Mouse (Mus musculus) liver, embryonic 16.5 days (tissue): Measurements from ENCODE around the gene Gpsm1. TPM values are rescaled to one million over a fixed set of nuclear protein-coding genes. Genes with fewer than 3 reads are reported as not detected.

ENCODE experiments used
- ATAC-seq: fragments of 200-750 bp; cut with Nextera tagmentation; 2 replicates; pipeline ENCODE4 v1.8.0; 2017; ENCODE audit warnings: low read depth, mild to moderate bottlenecking, moderate number of reproducible peaks, moderate library complexity
- H3K27ac ChIP-seq: fragments of 300-500 bp; sonication (generic); 2 replicates; pipeline ENCODE4 v1.5.1; 2014; ENCODE audit warnings: mild to moderate bottlenecking, low read length
- H3K27me3 ChIP-seq: fragments of 300-500 bp; sonication (generic); 2 replicates; pipeline ENCODE4 v1.6.1; 2014; ENCODE audit warnings: low read depth, low read length, mixed read lengths; ENCODE audit not compliant: control insufficient read depth, insufficient read depth
- H3K36me3 ChIP-seq: fragments of 300-500 bp; sonication (generic); 2 replicates; pipeline ENCODE4 v1.6.1; 2014; ENCODE audit warnings: mild to moderate bottlenecking; ENCODE audit not compliant: control insufficient read depth, insufficient read depth
- H3K4me1 ChIP-seq: fragments of 300-500 bp; sonication (generic); 2 replicates; pipeline ENCODE4 v1.6.1; 2014; ENCODE audit warnings: low read depth, low read length, mixed read lengths; ENCODE audit not compliant: control insufficient read depth
- H3K4me2 ChIP-seq: fragments of 300-500 bp; sonication (generic); 2 replicates; pipeline ENCODE4 v1.6.1; 2014; ENCODE audit warnings: low read depth, low read length, mixed read lengths
- H3K4me3 ChIP-seq: fragments of 300-500 bp; sonication (generic); 2 replicates; pipeline ENCODE4 v1.5.1; 2014; ENCODE audit warnings: low read depth, mild to moderate bottlenecking, low read length
- H3K9ac ChIP-seq: fragments of 300-500 bp; sonication (generic); 2 replicates; pipeline ENCODE4 v1.6.1; 2014; ENCODE audit warnings: low read depth, low read length
- H3K9me3 ChIP-seq: fragments of 300-500 bp; sonication (generic); replicated peaks from 2 replicates; pipeline ENCODE4 v1.6.1; 2016; ENCODE audit warnings: low read length; ENCODE audit not compliant: control insufficient read depth
- WGBS: fragments of 180-500 bp; shearing (Covaris S2); extraction: QIAGEN DNeasy Blood & Tissue Kit; methylation state at CpG from one replicate; pipeline ENCODE4 v1.1.7; 2014; ENCODE audit not compliant: insufficient replicate concordance; 5-methylcytosine and 5-hydroxymethylcytosine counted together
- polyA plus RNA-seq: library from polyadenylated mRNA; unstranded; fragments of >200 nt; fragmentation: Nextera tagmentation; extraction: Ambion mirVana; gene quantifications from 2 replicates; pipeline ENCODE4 v1.2.1, GENCODE M21; 2015

Gpsm1 gene
- polyA plus RNA-seq, 1 experiment from 2014 or later = 3.0 TPM

DNA sequence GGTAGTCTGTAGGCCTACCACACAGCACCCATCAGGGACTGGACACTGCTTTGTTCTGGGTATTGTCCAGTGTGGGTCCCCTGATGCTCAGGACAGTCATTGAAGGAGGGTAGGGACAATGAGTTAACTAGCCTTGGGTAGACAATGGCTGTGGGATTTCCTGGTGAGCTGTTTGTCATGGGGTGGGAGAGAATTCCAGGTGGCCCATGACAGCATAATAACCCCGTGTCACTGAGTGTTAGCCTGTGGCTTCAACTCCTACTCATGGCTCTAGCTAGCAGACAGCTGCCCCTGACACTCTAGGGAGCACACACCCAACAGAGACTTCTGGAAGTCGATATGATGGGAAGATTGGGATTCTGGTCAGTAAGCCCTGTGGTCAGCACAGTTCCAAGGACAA is 20.9 kb upstream of the Gpsm1 start, which contains the start of gene Ccdc187:
Gene Ccdc187 (minus strand): TSS at position 101 of the 400 bp plus-strand sequence.
- WGBS = 43% methylated on average over 2 of the region's 2 CpGs
- no peaks in the 10 kb centered on the region; the same call in 1 of the 2 replicates for H3K27me3 ChIP-seq
- no peaks in the 10 kb centered on the region for H3K4me1 ChIP-seq
- no peak for ATAC-seq
- no peak within 1 kb of the TSS for H3K27ac ChIP-seq
- no peak within 1 kb of the TSS for H3K4me2 ChIP-seq
- H3K9me3 ChIP-seq = no peaks in the 10 kb centered on the region
- no peak within 1 kb of the TSS for H3K9ac ChIP-seq
- H3K36me3 ChIP-seq = no peaks in the 10 kb centered on the region
- no peak within 1 kb of the TSS for H3K4me3 ChIP-seq

DNA sequence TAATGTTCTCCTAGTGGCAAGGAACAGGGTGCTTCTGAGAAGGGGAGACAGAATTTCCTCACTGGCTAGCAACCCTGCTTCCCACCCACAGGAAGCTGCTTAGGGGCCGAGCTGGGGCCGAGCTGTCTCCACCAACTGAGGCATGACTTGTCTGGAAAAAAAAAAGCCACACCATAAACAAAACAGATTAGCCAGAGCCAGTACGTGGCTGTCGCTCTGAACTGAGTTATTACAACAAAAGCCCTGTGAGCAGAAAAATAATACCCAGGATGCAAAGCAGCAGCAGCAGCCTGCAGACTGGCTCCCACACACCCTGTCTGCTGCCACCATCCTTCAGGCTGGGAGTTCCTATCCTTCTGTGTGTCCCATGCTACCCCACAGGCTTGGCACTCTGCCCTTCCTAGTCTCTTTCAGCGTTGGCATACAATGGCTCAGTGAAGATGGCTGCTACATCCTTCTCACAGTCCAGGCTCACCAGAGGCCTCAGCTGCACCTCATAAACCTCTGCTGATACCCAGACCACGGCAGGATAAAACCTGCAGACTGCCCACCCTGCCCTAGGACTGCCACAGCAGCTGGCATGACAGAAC is 18.6 kb upstream of the Gpsm1 start:
- Histone ChIP-seq H3K27ac (no peak overlapping the region), H3K4me3 (no peak overlapping the region), H3K4me1 (no peaks in the 10 kb centered on the region), H3K4me2 (no peak overlapping the region), H3K27me3 (no peaks in the 10 kb centered on the region; the same call in 1 of the 2 replicates), H3K9me3 (no peaks in the 10 kb centered on the region), H3K9ac (no peak overlapping the region), H3K36me3 (no peaks in the 10 kb centered on the region)
- 19% methylated on average over 6 of the region's 6 CpGs for WGBS
- ATAC-seq = no peak

- no peaks in the 10 kb centered on the region; the same call in 1 of the 2 replicates for H3K27me3 ChIP-seq
- H3K4me1 ChIP-seq = no peaks in the 10 kb centered on the region
- H3K9me3 ChIP-seq = no peaks in the 10 kb centered on the region
- H3K4me2 ChIP-seq = no peak overlapping the region
- no peaks in the 10 kb centered on the region for H3K36me3 ChIP-seq
- 2% methylated on average over 10 of the region's 10 CpGs for WGBS
- no peak overlapping the region for H3K9ac ChIP-seq
- no peak overlapping the region for H3K27ac ChIP-seq
- peak; percentile 50 for ATAC-seq
- no peak overlapping the region for H3K4me3 ChIP-seq
These were observed 17.0 kb upstream of the Gpsm1 start for GRCm38 (mm10) chr2:26298208-26298855.

GRCm38 (mm10) chr2:26298856-26299230 is 16.5 kb upstream of the Gpsm1 start:
- Histone ChIP-seq H3K27me3 (no peaks in the 10 kb centered on the region; the same call in 1 of the 2 replicates), H3K9ac (no peak overlapping the region), H3K9me3 (no peaks in the 10 kb centered on the region), H3K27ac (no peak overlapping the region), H3K4me3 (no peak overlapping the region), H3K36me3 (no peaks in the 10 kb centered on the region), H3K4me1 (no peaks in the 10 kb centered on the region), H3K4me2 (no peak overlapping the region)
- WGBS = 23% methylated on average over 4 of the region's 4 CpGs
- ATAC-seq = no peak

DNA sequence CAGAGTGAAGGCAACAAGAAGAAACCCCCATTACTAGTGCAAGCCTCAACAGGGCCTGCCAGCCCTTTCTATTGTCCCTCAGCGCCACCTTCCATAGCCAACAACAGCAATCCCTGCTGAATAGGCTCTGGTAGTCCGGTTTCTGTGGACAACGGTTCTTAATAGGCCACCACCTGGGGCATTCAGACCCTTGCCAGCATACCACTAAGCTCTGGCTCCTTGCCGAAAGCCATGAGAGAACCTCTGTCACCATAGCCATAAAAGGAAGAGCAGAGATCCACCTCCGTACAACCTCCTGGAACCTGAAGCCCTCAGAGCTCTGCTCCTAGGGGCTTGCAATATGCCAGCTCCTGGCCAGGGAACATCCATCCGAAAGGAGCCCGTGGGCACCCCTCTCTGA is 16.0 kb upstream of the Gpsm1 start:
- no peak overlapping the region for H3K9ac ChIP-seq
- H3K4me2 ChIP-seq = no peak overlapping the region
- no peaks in the 10 kb centered on the region; the same call in 1 of the 2 replicates for H3K27me3 ChIP-seq
- no peak overlapping the region for H3K4me3 ChIP-seq
- H3K9me3 ChIP-seq = no peaks in the 10 kb centered on the region
- 57% methylated on average over 7 of the region's 7 CpGs for WGBS
- H3K36me3 ChIP-seq = no peaks in the 10 kb centered on the region
- H3K4me1 ChIP-seq = no peaks in the 10 kb centered on the region
- ATAC-seq = no peak
- H3K27ac ChIP-seq = no peak overlapping the region

- Histone ChIP-seq H3K4me3 (no peak overlapping the region), H3K9ac (no peak overlapping the region)
These were observed 15.0 kb upstream of the Gpsm1 start for GRCm38 (mm10) chr2:26300161-26300807.

DNA sequence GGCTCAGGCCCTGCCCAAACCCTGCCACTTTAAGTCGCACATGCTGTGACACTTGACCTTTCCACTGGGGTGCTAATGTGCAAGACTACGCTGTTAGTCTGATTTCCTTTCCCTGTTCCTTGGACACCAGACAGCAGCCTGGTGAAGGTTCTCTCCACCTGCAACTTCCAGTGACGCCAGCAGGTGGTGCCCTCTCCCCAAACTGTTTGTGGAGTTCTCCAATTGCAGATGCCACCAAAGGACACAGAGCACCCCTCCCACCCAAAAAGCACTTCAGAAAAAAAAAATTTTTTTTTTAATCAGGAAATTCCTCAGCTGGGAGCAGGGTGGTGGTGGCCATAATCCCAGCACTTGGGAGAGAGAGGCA is 14.5 kb upstream of the Gpsm1 start:
- no peak overlapping the region for H3K9ac ChIP-seq
- no peaks in the 10 kb centered on the region for H3K9me3 ChIP-seq
- ATAC-seq = no peak
- H3K27me3 ChIP-seq = no peaks in the 10 kb centered on the region; the same call in 1 of the 2 replicates
- no peak overlapping the region for H3K4me3 ChIP-seq
- no peak overlapping the region for H3K4me2 ChIP-seq
- H3K27ac ChIP-seq = no peak overlapping the region
- WGBS = 1% methylated on average over 3 of the region's 3 CpGs
- H3K4me1 ChIP-seq = no peaks in the 10 kb centered on the region
- H3K36me3 ChIP-seq = no peaks in the 10 kb centered on the region

More at GRCm38 (mm10) chr2:26300161-26300807, 15.0 kb upstream of the Gpsm1 start:
- Histone ChIP-seq H3K36me3 (no peaks in the 10 kb centered on the region), H3K9me3 (no peaks in the 10 kb centered on the region), H3K4me2 (no peak overlapping the region), H3K27me3 (no peaks in the 10 kb centered on the region; the same call in 1 of the 2 replicates), H3K27ac (no peak overlapping the region), H3K4me1 (no peaks in the 10 kb centered on the region)
- whole genome bisulfite sequencing = 44% methylated on average over 5 of the region's 5 CpGs
- no peak for ATAC-seq

DNA sequence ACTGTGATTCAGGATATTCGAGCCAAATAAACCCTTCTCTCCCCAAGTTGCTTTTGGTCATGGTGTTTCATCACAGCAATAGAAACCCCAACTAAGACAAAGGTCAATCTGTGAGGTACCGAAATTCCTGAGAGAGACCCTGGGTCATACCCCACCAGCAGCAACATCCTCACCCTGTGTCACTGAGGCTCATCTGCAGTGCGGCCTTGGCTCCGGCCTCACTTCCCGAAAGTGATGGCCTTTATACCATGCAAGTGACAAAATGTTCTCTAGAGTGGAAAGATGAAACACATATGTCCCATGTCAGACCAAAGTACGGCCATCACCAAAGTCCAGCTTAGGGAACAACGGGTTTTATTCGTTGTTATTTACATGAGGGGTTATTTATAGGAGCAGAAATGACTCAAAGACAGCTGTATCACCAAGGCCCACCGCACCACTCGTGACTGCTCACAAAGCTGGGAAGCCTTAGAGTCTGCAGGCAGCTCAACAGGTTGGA is 13.3 kb upstream of the Gpsm1 start:
- Histone ChIP-seq H3K4me3 (no peak overlapping the region), H3K4me2 (no peak overlapping the region), H3K27ac (no peak overlapping the region), H3K27me3 (no peaks in the 10 kb centered on the region; the same call in 1 of the 2 replicates), H3K36me3 (no peaks in the 10 kb centered on the region), H3K4me1 (no peaks in the 10 kb centered on the region), H3K9me3 (no peaks in the 10 kb centered on the region), H3K9ac (no peak overlapping the region)
- ATAC-seq = no peak
- WGBS = 74% methylated on average over 10 of the region's 10 CpGs

GRCm38 (mm10) chr2:26304711-26305110 is 10.6 kb upstream of the Gpsm1 start:
- Histone ChIP-seq H3K36me3 (no peaks in the 10 kb centered on the region), H3K27me3 (no peaks in the 10 kb centered on the region), H3K9ac (no peak overlapping the region), H3K4me2 (no peak overlapping the region), H3K4me1 (no peaks in the 10 kb centered on the region), H3K27ac (no peak overlapping the region), H3K4me3 (no peak overlapping the region), H3K9me3 (no peaks in the 10 kb centered on the region)
- no peak for ATAC-seq
- 38% methylated on average over 1 of the region's 1 CpGs for WGBS
